Mouse (Mus musculus) c-Kit-positive CD71-negative TER-119-negative erythroid progenitor cells, embryonic 14.5 days (primary cell): ENCODE measurements around the gene Rtkn2.
"Not testable (repeated sequence)": the region's sequence is repeated elsewhere in the genome, so short reads cannot be mapped to it uniquely, and the experiment has no call there.

Experiments used
- DNase-seq: peaks from one replicate; pipeline ENCODE4 v3.0.0-alpha.2; 2013; ENCODE audit warnings: low read depth

The Rtkn2 gene

GRCm38 (mm10) chr10:68079910-68080670 lies 100.7 kb downstream of the Rtkn2 start:
- DNase-seq = no peak

- no peak for DNase-seq
These were observed 102.3 kb downstream of the Rtkn2 start for GRCm38 (mm10) chr10:68081712-68082111.

- peak; percentile 30 for DNase-seq
These were observed 106.2 kb downstream of the Rtkn2 start for GRCm38 (mm10) chr10:68085574-68085973.

- no peak for DNase-seq
These were observed 107.6 kb downstream of the Rtkn2 start for GRCm38 (mm10) chr10:68086973-68087372.

GRCm38 (mm10) chr10:68087722-68088121 lies 108.4 kb downstream of the Rtkn2 start:
- no peak for DNase-seq

GRCm38 (mm10) chr10:68089435-68090196 lies 110.2 kb downstream of the Rtkn2 start:
- peak; percentile 26 for DNase-seq

GRCm38 (mm10) chr10:68090197-68090535 lies 110.8 kb downstream of the Rtkn2 start:
- no peak for DNase-seq

- DNase-seq = no peak
These were observed 111.2 kb downstream of the Rtkn2 start for GRCm38 (mm10) chr10:68090544-68090943.

- no peak for DNase-seq
These were observed 111.6 kb downstream of the Rtkn2 start for GRCm38 (mm10) chr10:68091011-68091410.

GRCm38 (mm10) chr10:68091840-68092239 lies 112.5 kb downstream of the Rtkn2 start:
- no peak for DNase-seq

- DNase-seq = no peak
These were observed 114.1 kb downstream of the Rtkn2 start for GRCm38 (mm10) chr10:68093496-68093895.

- DNase-seq = no peak
These were observed 115.8 kb downstream of the Rtkn2 start for GRCm38 (mm10) chr10:68095136-68095535.

GRCm38 (mm10) chr10:68096395-68096794 lies 117.0 kb downstream of the Rtkn2 start:
- no peak for DNase-seq

GRCm38 (mm10) chr10:68097821-68098675 lies 118.7 kb downstream of the Rtkn2 start:
- no peak for DNase-seq

- not testable (repeated sequence) for DNase-seq
These were observed 120.4 kb downstream of the Rtkn2 start for GRCm38 (mm10) chr10:68099801-68100200.

- DNase-seq = no peak
These were observed 121.1 kb downstream of the Rtkn2 start for GRCm38 (mm10) chr10:68100506-68100905.

GRCm38 (mm10) chr10:68101251-68101650 lies 121.9 kb downstream of the Rtkn2 start:
- no peak for DNase-seq

- no peak for DNase-seq
These were observed 123.2 kb downstream of the Rtkn2 start for GRCm38 (mm10) chr10:68102566-68102965.

GRCm38 (mm10) chr10:68103078-68103855 lies 123.9 kb downstream of the Rtkn2 start:
- DNase-seq = no peak

GRCm38 (mm10) chr10:68103988-68104387 lies 124.6 kb downstream of the Rtkn2 start:
- DNase-seq = no peak

GRCm38 (mm10) chr10:68104481-68104880 lies 125.1 kb downstream of the Rtkn2 start:
- DNase-seq = no peak
